Mouse (Mus musculus): ENCODE results near the gene Bcl3. TPM values are rescaled to one million over a fixed set of nuclear protein-coding genes. Genes with fewer than 3 reads are reported as not detected.

The Bcl3 gene
- total RNA-seq (2014; fragmentation: Nextera tagmentation), result 2.7 TPM in 1 of 2 replicates, not detected in the other
- 0.71 and 1.1 TPM in 2 replicates for total RNA-seq (2017)
- 6.1 and 6.6 TPM in 2 replicates for polyA plus RNA-seq (2012)

DNA sequence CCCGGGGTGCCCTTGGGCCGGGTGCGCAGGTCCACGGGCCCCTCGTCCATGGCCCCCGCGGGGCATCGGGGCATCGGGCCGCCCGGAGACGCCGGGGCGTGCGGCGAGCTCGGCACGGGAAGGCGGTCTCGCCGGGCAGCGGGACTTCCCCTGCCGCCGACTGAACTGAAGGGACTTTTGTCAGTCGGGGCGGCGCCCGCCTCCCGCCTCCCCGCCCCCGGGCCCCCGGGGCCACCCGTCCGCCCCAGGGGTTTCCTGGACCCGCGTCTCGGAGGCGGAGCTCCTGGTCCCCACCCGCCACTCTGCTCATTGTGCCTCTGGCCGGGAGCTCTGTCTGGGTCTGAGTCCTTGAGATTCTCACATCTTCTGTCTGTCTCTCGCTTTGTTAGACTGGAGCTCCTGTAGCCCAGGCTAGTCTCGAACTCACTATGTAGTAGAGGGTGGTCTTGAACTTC lies at the start of gene Bcl3:
Gene Bcl3, minus strand, starts transcription at position 167 of the 455 bp plus-strand sequence.
- Histone ChIP-seq H3K4me1 (ENCODE audit: insufficient read depth, low read depth, low read length) (peaks cover 51% of the 10 kb centered on the region), H3K9me3 (replicated peaks) (no peaks in the 10 kb centered on the region), H3K27me3 (ENCODE audit: insufficient read depth, low read length) (peaks cover 51% of the 10 kb centered on the region), H3K4me3 (ENCODE audit: low read depth, low read length) (peak within 1 kb of the TSS; percentile 66), H3K36me3 (replicated peaks) (no peaks in the 10 kb centered on the region)
- TF ChIP-seq POLR2AphosphoS5 (IDR thresholded peaks at IDR 0.05; ENCODE audit: insufficient replicate concordance, low read depth, low read length) (no peak), TAL1 (conservative IDR thresholded peaks at IDR 0.05; ENCODE audit: low read depth, low read length) (no peak), CTCF (IDR thresholded peaks at IDR 0.05; ENCODE audit: low read depth, low read length) (no peak), GATA1 (IDR thresholded peaks at IDR 0.05; ENCODE audit: borderline replicate concordance, low read length) (no peak), GATA2 (IDR thresholded peaks at IDR 0.05; ENCODE audit: borderline replicate concordance, low read depth, low read length) (no peak)
- ATAC-seq (ENCODE audit: extremely low read depth, insufficient number of reproducible peaks, low FRiP score, poor library complexity, severe bottlenecking) (no peak), DNase-seq (ENCODE audit: low spot score) (no peak)

DNA sequence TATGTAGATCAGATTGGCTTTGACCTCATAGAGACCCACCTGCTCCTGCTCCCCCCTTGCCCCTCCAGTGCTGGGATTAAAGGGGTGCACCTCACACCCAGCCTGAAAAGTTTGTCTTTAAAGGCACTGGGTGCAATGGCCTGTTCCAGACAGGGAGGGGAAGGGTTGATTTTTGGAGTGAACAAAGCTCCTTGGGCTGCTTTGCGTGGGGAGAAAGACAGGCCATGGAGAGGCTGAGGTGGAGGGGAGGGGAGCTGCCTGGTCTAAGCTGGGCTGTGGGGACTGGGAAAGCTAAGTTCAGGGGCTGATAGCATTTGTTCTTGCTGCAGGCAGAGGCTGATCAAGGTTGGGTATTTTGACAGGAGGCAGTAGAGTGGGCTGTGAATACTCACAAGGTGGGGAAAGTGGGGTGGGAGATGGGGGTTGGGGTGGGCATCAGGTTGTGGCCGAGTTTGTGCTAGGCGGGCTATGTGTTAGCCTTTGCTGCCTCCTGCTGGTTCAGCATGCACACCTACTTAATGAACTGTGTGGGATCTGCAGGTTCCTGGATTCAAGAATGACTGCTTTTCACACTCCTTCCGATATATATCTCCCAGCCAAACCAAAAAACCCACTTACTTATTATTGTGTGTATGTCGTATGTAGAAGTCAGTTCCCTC lies 49.5 kb upstream of the Bcl3 start:
- H3K36me3 ChIP-seq (replicated peaks), result no peaks in the 10 kb centered on the region
- ATAC-seq (ENCODE audit: extremely low read depth, insufficient number of reproducible peaks, low FRiP score, poor library complexity, severe bottlenecking) (no peak), DNase-seq (ENCODE audit: low spot score) (peak; percentile 27)
- no peaks in the 10 kb centered on the region for H3K9me3 ChIP-seq (replicated peaks)
- TF ChIP-seq POLR2AphosphoS5 (IDR thresholded peaks at IDR 0.05; ENCODE audit: insufficient replicate concordance, low read depth, low read length), result no peak
- TF ChIP-seq GATA1 (IDR thresholded peaks at IDR 0.05; ENCODE audit: borderline replicate concordance, low read length), result no peak
- no peak for TF ChIP-seq GATA2 (IDR thresholded peaks at IDR 0.05; ENCODE audit: borderline replicate concordance, low read depth, low read length)
- peak; percentile 37; the same call in 1 of the 2 replicates for TF ChIP-seq CTCF (IDR thresholded peaks at IDR 0.05; ENCODE audit: low read depth, low read length)
- TF ChIP-seq TAL1 (conservative IDR thresholded peaks at IDR 0.05; ENCODE audit: low read depth, low read length), result no peak
- peaks cover 26% of the 10 kb centered on the region for H3K4me1 ChIP-seq (ENCODE audit: insufficient read depth, low read depth, low read length)
- H3K27me3 ChIP-seq (ENCODE audit: insufficient read depth, low read length), result no peaks in the 10 kb centered on the region
- no peak overlapping the region for H3K4me3 ChIP-seq (ENCODE audit: low read depth, low read length)

- ATAC-seq (ENCODE audit: extremely low read depth, insufficient number of reproducible peaks, low FRiP score, poor library complexity, severe bottlenecking), result peak; percentile 85
- peak overlapping the region; percentile 57; the same call in 1 of the 2 replicates for H3K4me3 ChIP-seq (ENCODE audit: low read depth, low read length)
- peaks cover 24% of the 10 kb centered on the region for H3K4me1 ChIP-seq (ENCODE audit: insufficient read depth, low read depth, low read length)
- H3K27me3 ChIP-seq (ENCODE audit: insufficient read depth, low read length), result no peaks in the 10 kb centered on the region
- no peak for TF ChIP-seq GATA1 (IDR thresholded peaks at IDR 0.05; ENCODE audit: borderline replicate concordance, low read length)
- TF ChIP-seq GATA2 (IDR thresholded peaks at IDR 0.05; ENCODE audit: borderline replicate concordance, low read depth, low read length), result no peak
- no peak for TF ChIP-seq POLR2AphosphoS5 (IDR thresholded peaks at IDR 0.05; ENCODE audit: insufficient replicate concordance, low read depth, low read length)
- no peak for TF ChIP-seq TAL1 (conservative IDR thresholded peaks at IDR 0.05; ENCODE audit: low read depth, low read length)
- no peak for TF ChIP-seq CTCF (IDR thresholded peaks at IDR 0.05; ENCODE audit: low read depth, low read length)
- no peaks in the 10 kb centered on the region for H3K36me3 ChIP-seq (replicated peaks)
- peak; percentile 82 for DNase-seq (ENCODE audit: low spot score)
- no peaks in the 10 kb centered on the region for H3K9me3 ChIP-seq (replicated peaks)
Observed at GRCm38 (mm10) chr7:19871137-19871621, 48.6 kb upstream of the Bcl3 start.

GRCm38 (mm10) chr7:19867751-19868399 lies 45.3 kb upstream of the Bcl3 start:
- H3K9me3 ChIP-seq (replicated peaks), result no peaks in the 10 kb centered on the region
- ATAC-seq (ENCODE audit: extremely low read depth, insufficient number of reproducible peaks, low FRiP score, poor library complexity, severe bottlenecking), result no peak

DNA sequence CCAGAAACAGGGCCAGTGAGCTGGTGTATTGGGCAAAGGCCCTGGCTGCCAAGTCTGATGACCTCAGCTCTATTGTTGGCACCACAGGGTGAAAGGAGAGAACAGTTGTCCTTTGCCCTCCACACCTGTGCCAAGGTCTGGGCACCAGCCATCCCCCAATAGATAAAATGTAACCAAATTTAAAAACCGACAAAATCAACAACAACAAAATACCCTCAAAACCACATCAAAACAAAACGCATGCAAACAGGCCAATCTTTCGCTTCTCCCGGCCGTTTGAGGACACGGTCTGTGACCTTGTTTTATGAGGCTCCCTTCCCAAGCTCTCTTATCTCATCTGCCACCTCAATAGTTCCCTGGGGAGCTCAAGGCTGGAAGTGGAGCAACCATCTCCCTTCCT lies 43.9 kb upstream of the Bcl3 start:
- no peak for DNase-seq (ENCODE audit: low spot score)
- Histone ChIP-seq H3K9me3 (replicated peaks) (no peaks in the 10 kb centered on the region), H3K4me3 (ENCODE audit: low read depth, low read length) (no peak overlapping the region), H3K4me1 (ENCODE audit: insufficient read depth, low read depth, low read length) (peaks cover 15% of the 10 kb centered on the region), H3K36me3 (replicated peaks) (no peaks in the 10 kb centered on the region), H3K27me3 (ENCODE audit: insufficient read depth, low read length) (peaks cover 3% of the 10 kb centered on the region; the same call in 1 of the 2 replicates)
- no peak for ATAC-seq (ENCODE audit: extremely low read depth, insufficient number of reproducible peaks, low FRiP score, poor library complexity, severe bottlenecking)
- TF ChIP-seq GATA1 (IDR thresholded peaks at IDR 0.05; ENCODE audit: borderline replicate concordance, low read length) (no peak), CTCF (IDR thresholded peaks at IDR 0.05; ENCODE audit: low read depth, low read length) (no peak), POLR2AphosphoS5 (IDR thresholded peaks at IDR 0.05; ENCODE audit: insufficient replicate concordance, low read depth, low read length) (no peak), GATA2 (IDR thresholded peaks at IDR 0.05; ENCODE audit: borderline replicate concordance, low read depth, low read length) (no peak), TAL1 (conservative IDR thresholded peaks at IDR 0.05; ENCODE audit: low read depth, low read length) (no peak)

More at GRCm38 (mm10) chr7:19867751-19868399, 45.3 kb upstream of the Bcl3 start:
- Histone ChIP-seq H3K36me3 (replicated peaks) (no peaks in the 10 kb centered on the region), H3K4me1 (ENCODE audit: insufficient read depth, low read depth, low read length) (peaks cover 22% of the 10 kb centered on the region), H3K4me3 (ENCODE audit: low read depth, low read length) (no peak overlapping the region), H3K27me3 (ENCODE audit: insufficient read depth, low read length) (peaks cover 3% of the 10 kb centered on the region; the same call in 1 of the 2 replicates)
- TF ChIP-seq GATA2 (IDR thresholded peaks at IDR 0.05; ENCODE audit: borderline replicate concordance, low read depth, low read length) (no peak), CTCF (IDR thresholded peaks at IDR 0.05; ENCODE audit: low read depth, low read length) (no peak), GATA1 (IDR thresholded peaks at IDR 0.05; ENCODE audit: borderline replicate concordance, low read length) (no peak), TAL1 (conservative IDR thresholded peaks at IDR 0.05; ENCODE audit: low read depth, low read length) (no peak), POLR2AphosphoS5 (IDR thresholded peaks at IDR 0.05; ENCODE audit: insufficient replicate concordance, low read depth, low read length) (no peak)
- DNase-seq (ENCODE audit: low spot score), result no peak
